Mouse (Mus musculus): ENCODE measurements around the gene Spsb1. TPM values are rescaled to one million over a fixed set of nuclear protein-coding genes. Genes with fewer than 3 reads are reported as not detected.

The Spsb1 gene
- total and polyA plus RNA-seq, 3 experiments, result 0.08 TPM; not detected in 2

GRCm38 (mm10) chr4:149858584-149858983 lies 96.3 kb downstream of the Spsb1 start:
- Histone ChIP-seq H3K4me1 (ENCODE audit: insufficient read depth, low read depth, low read length) (no peaks in the 10 kb centered on the region), H3K27me3 (ENCODE audit: insufficient read depth, low read length) (peaks cover 2% of the 10 kb centered on the region; the same call in 1 of the 2 replicates), H3K36me3 (replicated peaks) (no peaks in the 10 kb centered on the region), H3K9me3 (replicated peaks) (no peaks in the 10 kb centered on the region), H3K4me3 (ENCODE audit: low read depth, low read length) (no peak overlapping the region)
- TF ChIP-seq CTCF (IDR thresholded peaks at IDR 0.05; ENCODE audit: low read depth, low read length) (no peak), POLR2AphosphoS5 (IDR thresholded peaks at IDR 0.05; ENCODE audit: insufficient replicate concordance, low read depth, low read length) (no peak), GATA1 (IDR thresholded peaks at IDR 0.05; ENCODE audit: borderline replicate concordance, low read length) (no peak), GATA2 (IDR thresholded peaks at IDR 0.05; ENCODE audit: borderline replicate concordance, low read depth, low read length) (no peak), TAL1 (conservative IDR thresholded peaks at IDR 0.05; ENCODE audit: low read depth, low read length) (no peak)
- DNase-seq (ENCODE audit: low spot score) (no peak), ATAC-seq (ENCODE audit: extremely low read depth, insufficient number of reproducible peaks, low FRiP score, poor library complexity, severe bottlenecking) (no peak)

- H3K9me3 ChIP-seq (replicated peaks), result no peaks in the 10 kb centered on the region
- H3K36me3 ChIP-seq (replicated peaks), result no peaks in the 10 kb centered on the region
- no peak for DNase-seq (ENCODE audit: low spot score)
- H3K4me3 ChIP-seq (ENCODE audit: low read depth, low read length), result no peak overlapping the region
- no peak for TF ChIP-seq GATA2 (IDR thresholded peaks at IDR 0.05; ENCODE audit: borderline replicate concordance, low read depth, low read length)
- no peak for TF ChIP-seq TAL1 (conservative IDR thresholded peaks at IDR 0.05; ENCODE audit: low read depth, low read length)
- TF ChIP-seq GATA1 (IDR thresholded peaks at IDR 0.05; ENCODE audit: borderline replicate concordance, low read length), result no peak
- no peak for TF ChIP-seq POLR2AphosphoS5 (IDR thresholded peaks at IDR 0.05; ENCODE audit: insufficient replicate concordance, low read depth, low read length)
- no peak for TF ChIP-seq CTCF (IDR thresholded peaks at IDR 0.05; ENCODE audit: low read depth, low read length)
- no peaks in the 10 kb centered on the region for H3K4me1 ChIP-seq (ENCODE audit: insufficient read depth, low read depth, low read length)
- peaks cover 2% of the 10 kb centered on the region; the same call in 1 of the 2 replicates for H3K27me3 ChIP-seq (ENCODE audit: insufficient read depth, low read length)
- ATAC-seq (ENCODE audit: extremely low read depth, insufficient number of reproducible peaks, low FRiP score, poor library complexity, severe bottlenecking), result no peak
Measured at GRCm38 (mm10) chr4:149858097-149858496, 96.7 kb downstream of the Spsb1 start.

DNA sequence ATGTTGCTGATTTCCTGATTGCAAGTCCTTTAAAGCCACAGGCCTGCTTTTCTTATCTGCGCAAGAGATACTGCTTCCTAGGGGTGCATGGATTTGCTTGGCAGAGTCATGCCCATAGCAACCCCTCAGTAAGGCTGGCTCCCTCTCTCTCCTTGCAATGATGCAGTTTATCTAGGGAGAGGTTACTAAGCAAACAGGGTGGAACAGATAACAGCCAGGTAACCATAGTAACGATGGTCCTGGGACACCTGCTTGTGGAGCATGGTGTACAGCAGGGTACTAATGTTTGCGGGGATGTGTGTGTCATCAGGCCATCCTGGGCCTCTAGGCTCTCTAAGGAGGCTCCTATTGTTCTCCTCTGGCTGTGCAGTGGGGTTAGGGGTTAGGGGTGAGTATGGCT lies 97.2 kb downstream of the Spsb1 start:
- Histone ChIP-seq H3K9me3 (replicated peaks) (no peaks in the 10 kb centered on the region), H3K27me3 (ENCODE audit: insufficient read depth, low read length) (peaks cover 2% of the 10 kb centered on the region; the same call in 1 of the 2 replicates), H3K4me3 (ENCODE audit: low read depth, low read length) (no peak overlapping the region)

GRCm38 (mm10) chr4:149855892-149856807 lies 98.7 kb downstream of the Spsb1 start:
- no peak for ATAC-seq (ENCODE audit: extremely low read depth, insufficient number of reproducible peaks, low FRiP score, poor library complexity, severe bottlenecking)
- no peak for DNase-seq (ENCODE audit: low spot score)
- H3K4me1 ChIP-seq (ENCODE audit: insufficient read depth, low read depth, low read length), result no peaks in the 10 kb centered on the region
- H3K4me3 ChIP-seq (ENCODE audit: low read depth, low read length), result no peak overlapping the region
- no peaks in the 10 kb centered on the region for H3K9me3 ChIP-seq (replicated peaks)
- peaks cover 2% of the 10 kb centered on the region; the same call in 1 of the 2 replicates for H3K27me3 ChIP-seq (ENCODE audit: insufficient read depth, low read length)
- no peaks in the 10 kb centered on the region for H3K36me3 ChIP-seq (replicated peaks)
- no peak for TF ChIP-seq GATA1 (IDR thresholded peaks at IDR 0.05; ENCODE audit: borderline replicate concordance, low read length)

More for the DNA sequence above, 97.2 kb downstream of the Spsb1 start:
- TF ChIP-seq GATA1 (IDR thresholded peaks at IDR 0.05; ENCODE audit: borderline replicate concordance, low read length) (no peak), POLR2AphosphoS5 (IDR thresholded peaks at IDR 0.05; ENCODE audit: insufficient replicate concordance, low read depth, low read length) (no peak), GATA2 (IDR thresholded peaks at IDR 0.05; ENCODE audit: borderline replicate concordance, low read depth, low read length) (no peak), CTCF (IDR thresholded peaks at IDR 0.05; ENCODE audit: low read depth, low read length) (no peak), TAL1 (conservative IDR thresholded peaks at IDR 0.05; ENCODE audit: low read depth, low read length) (no peak)
- no peaks in the 10 kb centered on the region for H3K4me1 ChIP-seq (ENCODE audit: insufficient read depth, low read depth, low read length)
- H3K36me3 ChIP-seq (replicated peaks), result no peaks in the 10 kb centered on the region
- DNase-seq (ENCODE audit: low spot score) (no peak), ATAC-seq (ENCODE audit: extremely low read depth, insufficient number of reproducible peaks, low FRiP score, poor library complexity, severe bottlenecking) (no peak)

GRCm38 (mm10) chr4:149855180-149855891 lies 99.5 kb downstream of the Spsb1 start:
- H3K27me3 ChIP-seq (ENCODE audit: insufficient read depth, low read length), result peaks cover 2% of the 10 kb centered on the region; the same call in 1 of the 2 replicates
- no peak for TF ChIP-seq CTCF (IDR thresholded peaks at IDR 0.05; ENCODE audit: low read depth, low read length)
- no peak for TF ChIP-seq POLR2AphosphoS5 (IDR thresholded peaks at IDR 0.05; ENCODE audit: insufficient replicate concordance, low read depth, low read length)
- no peak for TF ChIP-seq GATA1 (IDR thresholded peaks at IDR 0.05; ENCODE audit: borderline replicate concordance, low read length)
- no peak for TF ChIP-seq TAL1 (conservative IDR thresholded peaks at IDR 0.05; ENCODE audit: low read depth, low read length)
- no peak for TF ChIP-seq GATA2 (IDR thresholded peaks at IDR 0.05; ENCODE audit: borderline replicate concordance, low read depth, low read length)
- H3K36me3 ChIP-seq (replicated peaks), result no peaks in the 10 kb centered on the region
- no peaks in the 10 kb centered on the region for H3K9me3 ChIP-seq (replicated peaks)
- ATAC-seq (ENCODE audit: extremely low read depth, insufficient number of reproducible peaks, low FRiP score, poor library complexity, severe bottlenecking) (no peak), DNase-seq (ENCODE audit: low spot score) (no peak)
- H3K4me3 ChIP-seq (ENCODE audit: low read depth, low read length), result no peak overlapping the region
- no peaks in the 10 kb centered on the region for H3K4me1 ChIP-seq (ENCODE audit: insufficient read depth, low read depth, low read length)

DNA sequence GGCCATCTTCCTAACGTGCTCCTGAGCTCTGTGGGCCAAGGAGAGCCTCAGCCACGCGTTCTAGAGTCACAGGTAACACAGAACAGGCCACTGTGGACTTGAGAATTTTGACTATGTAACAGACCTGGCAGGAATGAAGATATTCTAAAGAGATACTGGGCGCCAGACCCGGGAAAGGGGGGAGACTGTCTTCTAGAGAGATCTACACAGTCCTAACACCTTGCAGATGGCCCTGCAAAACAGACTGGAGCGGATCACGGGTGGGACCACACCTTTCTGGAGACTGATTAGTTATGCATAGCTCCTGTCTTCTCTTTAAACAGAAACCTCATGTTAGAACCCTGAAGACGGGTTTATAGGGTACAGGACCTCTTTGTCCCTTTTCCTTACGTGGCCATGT lies 100.1 kb downstream of the Spsb1 start:
- no peaks in the 10 kb centered on the region for H3K9me3 ChIP-seq (replicated peaks)
- H3K27me3 ChIP-seq (ENCODE audit: insufficient read depth, low read length), result peaks cover 2% of the 10 kb centered on the region; the same call in 1 of the 2 replicates
- no peak overlapping the region for H3K4me3 ChIP-seq (ENCODE audit: low read depth, low read length)
- ATAC-seq (ENCODE audit: extremely low read depth, insufficient number of reproducible peaks, low FRiP score, poor library complexity, severe bottlenecking), result no peak
- TF ChIP-seq CTCF (IDR thresholded peaks at IDR 0.05; ENCODE audit: low read depth, low read length), result no peak
- no peak for TF ChIP-seq POLR2AphosphoS5 (IDR thresholded peaks at IDR 0.05; ENCODE audit: insufficient replicate concordance, low read depth, low read length)
- TF ChIP-seq TAL1 (conservative IDR thresholded peaks at IDR 0.05; ENCODE audit: low read depth, low read length), result no peak
- TF ChIP-seq GATA1 (IDR thresholded peaks at IDR 0.05; ENCODE audit: borderline replicate concordance, low read length), result no peak
- no peak for TF ChIP-seq GATA2 (IDR thresholded peaks at IDR 0.05; ENCODE audit: borderline replicate concordance, low read depth, low read length)
- no peak for DNase-seq (ENCODE audit: low spot score)
- H3K36me3 ChIP-seq (replicated peaks), result no peaks in the 10 kb centered on the region
- H3K4me1 ChIP-seq (ENCODE audit: insufficient read depth, low read depth, low read length), result no peaks in the 10 kb centered on the region

All from G1E (cell line).